Mouse (Mus musculus) adrenal gland, postnatal 10 days (tissue): ENCODE data around the gene Myh7b. TPM values are rescaled to one million over a fixed set of nuclear protein-coding genes. Genes with fewer than 3 reads are reported as not detected.

Experiments used
- DNase-seq: peaks from one replicate; pipeline ENCODE4 v3.0.0; 2021; ENCODE audit warnings: mixed read lengths
- long read RNA-seq, 2 experiments: library from polyadenylated mRNA; stranded (forward); transcript quantifications; one replicate each; pipeline ENCODE4 v2.0.0; 2021
- total RNA-seq, 2 experiments: library from RNA; stranded (reverse); gene quantifications; 2 replicates each; pipeline ENCODE4 v1.2.3; 2021

Myh7b gene
- 1 to 10 TPM in 1 of 2 experiments, under 1 TPM in 1; 0.33 to 1.1 TPM for total RNA-seq
- long read RNA-seq, experiment 1 = 0 reads
- long read RNA-seq, experiment 2 = 0 reads

DNA sequence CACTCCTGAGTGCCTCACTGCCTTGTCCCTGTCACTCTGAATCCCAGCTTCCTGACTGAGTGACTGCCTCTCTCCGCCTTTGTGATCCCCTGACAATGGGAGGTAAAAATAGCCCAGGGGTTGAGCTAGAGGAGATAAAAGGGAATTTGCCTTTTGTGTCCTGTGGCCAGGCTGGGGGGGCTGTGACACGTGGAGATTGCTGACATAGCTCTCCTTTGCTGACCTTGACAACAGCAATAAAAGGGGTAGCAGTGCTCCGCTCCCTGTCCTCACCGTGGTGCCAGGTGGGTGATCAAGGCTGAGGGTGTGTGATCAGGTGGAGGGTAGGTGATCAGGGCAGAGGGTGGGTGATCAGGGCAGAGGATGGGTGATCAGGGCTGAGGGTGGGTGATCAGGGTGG lies at the start of gene Myh7b:
Gene Myh7b (plus strand): TSS at position 235 of the 400 bp plus-strand sequence.
- DNase-seq = no peak

DNA sequence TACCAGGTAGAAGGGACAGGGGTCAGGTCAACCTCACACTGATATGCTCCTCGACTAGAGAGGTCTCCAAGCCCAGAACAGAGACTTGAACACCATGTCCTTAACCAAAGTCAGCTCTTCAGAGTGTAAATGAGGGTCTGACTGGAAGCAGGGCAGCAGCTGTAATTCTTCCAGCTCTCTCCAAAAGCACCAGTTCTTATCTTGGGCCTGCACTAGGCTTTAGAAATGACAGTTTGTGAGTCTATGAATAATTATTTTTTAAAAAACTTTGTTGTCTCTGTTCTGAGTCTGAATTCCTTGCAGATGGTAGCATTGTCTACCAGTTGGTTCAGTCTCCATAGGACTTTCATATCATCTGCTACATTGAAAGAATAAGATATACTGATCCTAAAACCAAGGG lies 48.8 kb upstream of the Myh7b start:
- no peak for DNase-seq

DNA sequence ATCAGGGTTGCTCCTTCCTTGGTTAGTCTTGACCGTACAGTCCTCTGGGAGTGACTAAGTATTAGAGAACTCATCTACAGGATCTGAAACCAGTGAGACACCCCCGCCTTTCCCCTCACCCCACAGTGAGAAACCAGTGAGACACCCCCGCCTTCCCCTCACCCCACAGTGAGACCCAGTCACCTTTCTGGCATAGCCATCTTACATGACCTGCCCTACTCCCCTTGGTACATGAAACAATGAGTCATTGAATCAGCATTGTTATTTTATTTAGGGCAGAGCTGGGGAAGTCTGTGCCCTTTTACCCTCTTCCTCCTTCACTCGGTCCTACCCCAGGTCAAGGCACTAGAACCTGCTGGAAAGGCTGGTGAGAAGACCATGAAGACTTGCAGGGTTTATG lies 48.1 kb upstream of the Myh7b start:
- DNase-seq = no peak

DNA sequence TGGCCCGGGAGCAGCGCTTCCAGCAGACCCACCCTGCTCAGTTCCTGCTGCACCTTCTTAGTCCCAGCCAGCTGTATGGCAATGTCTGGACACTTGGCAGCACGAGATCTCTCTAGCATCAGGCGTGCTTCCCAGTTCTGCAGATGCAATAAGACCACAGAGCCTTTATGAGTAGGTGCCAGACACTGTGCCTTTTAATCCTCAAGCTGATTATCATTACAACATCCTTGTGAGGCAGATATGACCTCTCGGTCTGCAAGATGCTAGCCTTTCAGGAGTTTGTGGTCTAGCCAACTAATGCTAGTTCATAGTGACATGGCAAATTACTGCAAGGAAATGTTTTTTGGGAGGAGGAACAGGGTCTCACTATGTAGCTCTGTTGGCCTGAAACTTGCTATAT lies 43.3 kb upstream of the Myh7b start:
- DNase-seq = no peak

DNA sequence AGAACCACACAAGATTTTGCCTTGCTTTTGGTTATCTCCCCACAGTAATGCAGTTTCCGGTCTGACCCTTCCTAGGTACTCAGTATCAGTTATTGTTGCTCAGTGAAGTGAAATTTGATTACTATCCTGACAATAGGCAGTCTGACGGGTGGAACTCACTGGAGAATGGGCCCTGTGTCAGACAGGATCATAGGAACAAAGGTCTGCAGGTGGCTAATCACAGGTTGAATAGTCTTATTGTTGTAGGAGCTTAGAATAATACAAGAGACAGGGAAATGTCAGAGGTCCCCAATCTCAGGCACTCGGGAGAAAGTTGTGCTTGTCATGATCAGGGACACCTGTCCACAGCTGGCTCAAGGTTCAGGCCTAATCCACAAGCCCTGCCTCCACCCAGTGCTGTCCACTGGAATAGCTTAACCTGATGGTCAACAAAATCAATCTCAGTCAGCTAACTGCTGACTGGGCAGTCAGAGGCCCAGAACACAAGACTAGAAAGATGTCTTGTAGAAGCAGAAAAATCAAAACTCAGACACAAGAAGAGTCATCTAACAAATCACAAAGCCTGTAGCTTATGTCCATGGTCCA lies 41.7 kb upstream of the Myh7b start:
- no peak for DNase-seq

DNA sequence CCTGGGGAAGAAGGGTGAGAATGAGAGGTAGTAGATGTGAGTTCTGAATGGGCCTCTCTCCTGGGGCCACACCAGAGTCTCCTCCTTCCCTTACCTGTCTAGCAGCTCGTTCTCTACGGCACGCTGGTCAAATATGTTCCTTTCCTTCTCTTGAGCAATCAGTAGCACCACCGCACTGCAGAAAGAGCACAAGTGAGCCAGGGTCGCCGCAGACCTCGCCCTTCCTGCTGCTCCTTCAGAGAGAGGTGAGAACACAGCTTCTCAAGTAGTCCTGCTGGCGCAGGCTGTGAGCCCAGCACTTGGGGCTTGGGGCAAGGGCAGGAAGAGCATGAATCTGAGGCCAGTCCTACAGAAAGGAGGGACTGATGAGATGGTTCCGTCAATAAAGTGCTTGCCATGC lies 38.0 kb upstream of the Myh7b start:
- no peak for DNase-seq

DNA sequence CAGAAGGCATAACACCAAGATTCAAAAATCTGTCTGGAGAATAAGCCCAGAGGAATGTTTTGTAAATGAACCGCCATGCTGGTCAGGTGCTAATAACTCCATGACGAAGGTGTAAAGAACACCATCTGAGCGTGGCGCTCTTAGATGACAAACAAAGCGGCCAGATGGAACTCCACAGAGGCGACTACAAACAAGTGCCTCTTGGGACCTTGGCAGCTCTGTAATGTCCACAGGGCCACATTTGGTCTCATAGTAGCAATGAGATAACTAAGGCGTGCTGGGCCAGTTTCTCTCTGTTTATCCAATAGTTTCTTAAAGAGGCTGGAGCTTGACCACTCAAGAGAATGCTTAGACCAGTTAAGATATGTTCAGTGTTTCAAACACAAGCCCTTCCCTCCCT lies 37.0 kb upstream of the Myh7b start:
- DNase-seq = no peak

DNA sequence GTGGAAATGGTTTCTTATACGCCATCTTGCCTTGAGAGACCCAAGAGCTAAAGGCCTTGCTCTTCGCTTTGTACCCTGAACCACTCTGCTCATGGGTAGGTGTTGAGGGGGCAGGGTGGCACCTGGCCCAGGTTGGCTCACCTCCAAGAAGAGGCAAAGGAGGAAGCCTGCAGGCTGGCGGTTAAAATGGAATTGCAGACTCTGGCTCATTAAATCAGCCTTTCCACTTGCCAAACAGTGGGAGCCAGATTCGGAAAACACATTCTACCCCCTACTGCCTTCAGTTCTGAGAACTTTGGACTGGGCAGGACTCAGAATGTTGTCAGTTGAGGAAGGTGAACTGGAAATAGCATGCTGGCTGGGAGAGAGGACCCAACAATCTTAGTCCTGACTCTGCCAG lies 36.3 kb upstream of the Myh7b start:
- peak; percentile 33 for DNase-seq

DNA sequence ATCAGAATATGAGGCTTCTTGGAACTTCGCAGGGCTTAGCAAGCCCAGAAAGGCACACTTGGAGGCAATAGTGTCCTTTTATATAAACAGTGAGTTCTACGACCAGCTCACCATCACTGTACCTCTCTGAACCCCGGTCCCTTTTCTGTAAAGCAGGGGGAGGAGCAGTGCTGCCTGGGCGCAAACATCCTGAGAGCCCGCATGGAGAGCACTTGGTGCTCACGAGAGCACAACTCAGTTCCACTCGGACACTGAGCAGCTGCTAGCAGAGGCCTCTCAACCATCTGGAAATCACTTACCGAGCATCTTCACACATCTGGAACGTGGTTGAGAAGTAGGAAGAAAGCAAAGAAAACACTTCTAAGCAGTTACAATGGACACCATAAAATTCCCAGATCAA lies 34.4 kb upstream of the Myh7b start:
- DNase-seq = no peak

DNA sequence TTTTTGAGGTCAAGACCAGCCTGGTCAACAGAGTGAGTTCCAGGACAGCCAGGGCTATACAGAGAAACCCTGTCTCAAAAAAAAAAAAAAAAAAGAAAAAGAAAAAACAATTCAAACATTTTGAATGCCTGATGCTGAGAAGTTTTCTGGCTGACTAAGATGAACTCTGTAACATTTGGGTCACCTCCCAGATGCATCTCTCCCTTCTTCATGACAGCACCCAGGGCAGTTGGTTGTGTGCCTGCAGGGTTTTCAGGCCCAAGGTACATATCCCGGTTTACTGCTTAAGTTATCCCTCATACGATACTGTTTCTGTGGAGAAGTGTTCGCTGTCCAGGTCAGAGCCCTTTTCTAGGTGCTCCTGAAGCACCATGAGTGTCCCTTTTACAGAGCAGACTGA lies 30.7 kb upstream of the Myh7b start:
- no peak for DNase-seq

DNA sequence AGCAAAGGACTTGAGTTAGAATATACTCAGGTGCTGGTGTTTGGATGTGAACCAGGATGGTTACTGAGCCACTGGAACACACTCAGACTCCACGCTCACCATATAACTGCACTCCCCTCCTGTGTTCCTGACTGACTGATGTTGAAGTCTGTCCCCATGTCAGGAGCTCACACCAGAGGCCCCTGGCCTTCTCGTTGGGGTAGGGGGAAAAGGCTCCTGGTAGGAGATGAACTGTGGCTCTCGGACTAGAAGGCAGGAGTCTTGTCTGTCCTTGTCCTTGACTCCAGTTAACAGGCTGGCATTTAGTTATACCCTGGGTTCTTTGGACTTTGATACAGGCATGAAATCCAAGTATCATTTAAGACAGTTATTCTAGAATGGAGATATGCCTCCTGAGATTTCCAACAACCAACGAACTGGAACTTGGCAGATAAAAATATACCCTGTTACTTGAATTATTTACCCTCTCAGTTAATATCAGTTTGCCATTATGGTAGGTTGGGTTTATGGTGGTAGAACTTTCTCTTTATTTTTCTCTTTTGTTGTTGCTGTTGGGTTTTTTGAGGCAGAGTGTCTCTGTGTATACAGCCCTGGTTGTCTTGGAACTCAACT lies 28.5 kb upstream of the Myh7b start:
- no peak for DNase-seq

DNA sequence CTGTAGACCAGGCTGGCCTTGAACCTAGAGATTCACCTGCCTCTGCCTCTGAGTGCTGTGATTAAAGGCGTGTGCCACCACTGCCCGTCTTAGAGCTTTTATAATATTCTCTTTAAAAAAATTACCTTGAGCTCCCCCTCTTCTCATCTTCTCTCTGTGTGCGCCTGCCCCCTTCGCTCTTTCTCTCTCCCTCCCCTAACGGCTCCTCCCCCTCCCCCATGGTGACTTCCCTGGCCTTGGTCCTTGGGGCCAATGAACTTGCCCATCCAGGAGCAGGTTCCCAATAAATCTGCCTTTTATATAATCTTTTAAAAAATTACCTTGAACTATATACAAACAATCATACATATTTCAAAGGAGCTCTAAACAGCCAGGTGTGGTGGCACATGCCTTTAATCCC lies 28.0 kb upstream of the Myh7b start:
- no peak for DNase-seq

DNA sequence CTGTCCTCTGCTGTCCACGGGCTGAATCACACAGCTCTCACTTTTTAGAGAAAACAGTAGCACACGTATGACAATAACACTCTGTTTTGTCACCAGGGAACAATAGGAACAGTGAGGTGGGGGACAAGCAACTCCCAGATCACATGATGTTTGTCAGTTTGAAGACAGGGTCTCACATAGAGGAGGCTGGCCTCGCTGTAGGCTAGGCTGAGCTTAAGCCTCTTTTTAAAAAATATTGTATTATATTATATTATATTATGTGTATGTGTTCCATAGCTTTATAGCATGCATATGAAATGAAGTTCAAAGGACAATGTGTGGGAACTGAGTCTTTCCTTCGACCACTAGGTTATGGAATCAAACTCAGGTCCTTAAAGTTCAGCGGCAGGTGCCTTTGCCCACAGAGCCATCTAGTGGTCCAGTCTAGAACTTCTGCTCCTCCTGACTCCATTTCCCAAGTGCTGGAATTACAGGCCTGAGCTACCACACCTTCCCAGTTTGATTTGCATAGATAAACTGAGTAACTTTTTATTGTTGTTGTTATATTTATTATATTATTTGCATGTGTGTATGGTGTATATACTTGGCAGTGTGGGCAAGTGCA lies 27.0 kb upstream of the Myh7b start:
- peak; percentile 83 for DNase-seq

DNA sequence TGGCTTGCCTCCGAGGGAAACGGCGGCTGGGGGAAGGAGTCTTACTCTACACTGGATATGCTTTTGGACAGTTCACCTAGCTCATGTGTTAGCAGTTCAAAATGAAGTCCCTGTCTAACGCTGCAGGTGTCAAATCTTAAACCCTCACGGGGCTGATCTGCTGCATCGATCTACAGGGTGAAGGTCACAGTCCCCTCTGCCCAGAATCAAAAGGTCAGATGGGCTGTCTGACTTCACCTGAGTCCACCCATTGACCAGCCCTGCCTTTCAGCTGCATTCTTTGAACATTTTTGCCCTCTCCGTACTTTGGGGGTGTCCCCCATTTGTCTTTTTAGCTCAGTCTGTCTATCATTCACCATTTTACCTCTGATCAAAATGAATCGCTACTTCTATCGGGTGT lies 25.9 kb upstream of the Myh7b start:
- no peak for DNase-seq

DNA sequence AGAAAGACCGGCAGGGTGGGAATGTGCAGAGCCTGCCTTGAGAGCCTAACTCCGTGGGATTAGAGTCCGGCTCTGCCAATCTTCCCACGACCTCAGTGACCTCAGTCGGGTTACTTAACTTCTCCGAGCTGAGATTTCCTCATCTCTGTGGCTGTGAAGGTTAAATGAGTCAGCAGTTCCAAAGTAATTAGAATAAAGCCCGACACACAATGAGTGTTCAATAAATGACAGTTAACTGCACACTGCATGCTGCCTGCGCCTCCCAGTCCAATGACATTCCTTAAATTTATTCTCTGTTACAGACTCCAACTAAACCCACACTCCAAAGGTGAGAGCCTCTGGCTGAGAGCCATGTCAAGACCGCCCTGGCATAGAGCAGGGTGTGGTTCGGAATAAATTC lies 25.5 kb upstream of the Myh7b start:
- peak; percentile 52 for DNase-seq

DNA sequence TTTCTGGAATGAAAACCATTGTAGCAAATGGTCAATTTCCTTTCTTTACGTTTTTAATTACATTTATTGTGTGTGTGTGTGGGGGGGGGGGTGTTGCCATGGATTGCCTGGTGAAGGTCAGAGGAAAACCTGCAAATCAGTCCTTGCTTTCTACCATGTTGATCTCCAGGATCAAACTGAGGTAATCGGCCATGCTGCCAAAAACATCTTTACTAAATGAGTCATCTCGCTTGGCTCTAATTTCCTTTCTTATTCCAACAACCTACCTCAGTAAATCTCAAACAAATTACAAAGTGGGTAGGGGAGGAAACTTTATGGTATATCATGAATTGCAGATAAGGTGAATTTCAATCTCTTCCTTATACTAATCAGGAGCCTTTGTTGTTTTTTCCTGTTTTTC lies 22.9 kb upstream of the Myh7b start:
- DNase-seq = no peak

DNA sequence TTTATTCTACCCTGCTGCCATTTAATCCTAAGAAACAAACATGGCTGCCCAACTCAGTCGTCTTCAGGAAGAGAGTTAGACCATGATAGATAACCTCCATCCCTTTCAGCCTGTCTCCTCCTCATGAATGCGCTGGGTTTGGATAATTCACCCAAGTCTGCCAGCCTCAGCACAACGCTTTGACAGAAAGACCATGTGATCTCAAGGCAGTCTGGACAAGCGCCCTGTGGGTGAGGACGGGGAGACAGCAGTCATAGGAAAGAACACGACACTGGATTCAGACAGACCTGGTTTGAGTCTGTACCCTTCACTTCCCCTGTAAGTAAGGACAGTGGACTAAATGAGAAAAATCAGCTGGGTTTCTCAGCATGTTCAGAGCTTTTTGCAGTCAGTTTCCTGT lies 21.5 kb upstream of the Myh7b start:
- no peak for DNase-seq

DNA sequence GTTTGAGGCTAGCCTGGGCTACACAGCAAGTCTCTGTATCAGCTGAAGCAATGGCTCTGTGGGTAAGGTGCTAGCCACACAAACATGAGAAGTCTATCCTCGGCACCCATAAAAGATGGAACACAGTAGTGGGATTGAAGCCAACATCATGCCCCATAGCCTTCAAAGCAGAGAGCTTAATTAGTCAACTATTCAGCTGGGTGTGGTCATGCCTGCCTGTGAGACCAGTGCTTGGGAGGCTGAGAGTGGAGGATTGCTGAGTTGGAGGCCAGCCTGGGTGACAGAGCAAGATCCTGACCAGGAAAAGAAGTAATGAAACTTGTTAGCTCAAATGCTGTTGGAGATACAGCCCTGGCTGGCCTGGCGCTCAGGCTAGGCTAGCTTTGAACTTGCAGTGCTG lies 20.1 kb upstream of the Myh7b start:
- no peak for DNase-seq

DNA sequence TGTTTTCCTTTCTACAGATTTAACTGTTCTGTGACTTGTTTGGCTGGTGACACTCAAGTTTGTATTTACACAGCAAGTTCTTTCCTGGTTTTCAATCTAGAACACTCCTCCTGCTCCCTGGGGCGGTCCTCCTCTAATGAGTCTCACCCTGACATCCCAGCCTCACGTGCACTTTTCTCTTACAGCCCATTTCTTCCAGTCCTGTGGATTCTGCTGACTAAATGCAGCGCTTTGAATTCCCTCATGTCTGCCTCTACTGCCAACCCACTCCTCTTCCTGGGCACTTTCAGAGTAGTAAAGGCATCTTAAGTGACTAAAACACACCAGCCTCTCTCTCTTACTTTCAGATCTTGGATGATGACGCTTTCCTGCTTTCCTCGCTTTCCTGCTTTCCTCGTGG lies 19.3 kb upstream of the Myh7b start:
- peak; percentile 20 for DNase-seq

DNA sequence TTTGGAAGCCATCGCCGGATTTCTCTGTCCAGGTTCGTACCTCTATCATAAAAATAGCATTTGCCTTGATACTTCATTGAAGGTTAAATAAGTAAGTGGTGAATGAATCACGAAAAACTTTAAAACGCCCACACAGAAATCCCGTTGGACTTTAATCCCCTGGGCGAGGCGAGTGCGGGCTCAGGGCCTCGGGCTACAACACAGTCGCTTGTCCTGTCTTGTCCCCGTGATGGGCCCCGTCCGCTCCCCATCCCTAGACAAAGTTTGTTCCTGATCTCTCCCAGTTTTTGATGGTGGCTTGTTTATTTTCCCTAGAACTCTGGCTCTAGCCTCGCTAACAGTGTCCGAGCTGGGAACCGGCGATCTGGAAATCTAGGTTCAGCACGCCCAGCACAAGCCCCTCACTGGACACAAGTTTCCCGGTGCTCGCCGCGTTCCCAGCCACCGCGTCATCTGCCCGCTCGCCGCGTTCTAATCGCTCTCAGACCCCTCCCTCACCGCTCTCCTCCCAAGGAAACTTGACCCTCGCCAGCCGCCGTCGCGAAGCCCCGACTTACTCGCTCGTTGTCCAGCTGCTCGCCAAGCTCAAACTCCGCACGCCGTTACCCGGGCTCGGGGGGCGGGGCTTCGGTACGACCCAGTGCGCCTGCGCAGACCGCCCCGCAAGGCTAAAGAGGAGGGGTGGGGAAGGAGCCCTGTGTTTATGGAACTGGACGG lies 18.7 kb upstream of the Myh7b start, which contains the start of gene Gss:
Gene Gss (minus strand): TSS at position 674 of the 717 bp plus-strand sequence.
- DNase-seq = peak; percentile 100

DNA sequence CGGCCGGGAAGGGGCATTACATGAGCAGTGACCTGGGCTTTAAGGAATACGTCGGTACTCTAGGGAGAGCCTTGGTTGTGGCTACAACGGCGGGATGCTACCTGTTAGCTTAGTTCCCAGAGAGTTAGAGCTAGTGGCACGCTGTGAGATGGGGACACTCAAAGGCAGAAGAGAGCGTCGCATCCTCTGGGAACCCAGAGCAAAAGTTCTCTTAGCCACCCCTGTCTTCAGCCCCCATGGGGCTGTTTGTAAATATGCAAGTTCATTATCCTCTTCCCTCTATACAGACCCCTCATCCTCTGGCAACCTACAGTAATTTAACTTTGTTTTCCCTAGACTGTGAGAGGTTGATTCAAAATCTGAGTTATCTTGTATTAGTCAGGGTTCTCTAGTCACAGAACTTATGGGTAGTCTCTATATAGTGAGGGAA lies 18.1 kb upstream of the Myh7b start:
- no peak for DNase-seq

DNA sequence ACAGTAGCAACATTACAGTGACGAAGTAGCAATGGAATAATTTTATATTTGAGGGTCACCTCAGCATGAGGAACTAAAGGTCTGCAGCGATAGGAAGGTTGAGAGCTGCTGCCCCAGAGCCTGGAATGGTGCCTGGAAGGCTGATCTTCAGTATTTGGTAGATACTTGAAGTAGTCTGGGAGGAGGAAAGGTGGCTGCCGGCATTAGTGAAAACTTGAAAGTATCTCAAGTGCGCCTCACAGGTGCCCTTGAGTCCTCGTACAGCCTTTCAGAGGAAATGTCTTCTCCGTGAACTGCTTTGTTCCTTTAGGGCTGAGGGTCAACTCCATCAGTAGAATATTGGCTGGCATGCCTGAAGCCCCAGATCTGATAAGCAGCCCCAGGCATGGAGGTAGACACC lies 15.5 kb upstream of the Myh7b start:
- no peak for DNase-seq

DNA sequence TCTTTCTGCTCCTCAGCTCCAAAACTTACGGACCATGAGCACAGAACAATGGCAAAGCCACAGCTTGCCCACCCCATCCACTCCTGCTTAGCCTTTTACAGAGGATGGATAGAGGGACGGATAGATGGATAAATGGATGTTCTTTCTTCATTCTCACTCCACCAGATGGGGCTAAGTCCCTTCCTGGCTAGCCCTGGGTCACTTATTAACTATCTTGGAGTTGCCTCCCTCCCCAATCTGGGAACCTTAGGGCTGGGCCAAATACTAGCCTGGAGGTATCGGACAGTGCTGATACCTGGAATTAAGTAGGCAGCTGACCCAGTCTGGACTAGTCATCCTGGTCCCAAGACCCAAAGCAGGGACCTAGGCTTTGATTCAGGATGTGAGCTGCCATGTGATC lies 7.3 kb upstream of the Myh7b start:
- no peak for DNase-seq
